Mouse (Mus musculus): ENCODE measurements around the gene Sh3bp5.

- TF ChIP-seq CTCF (IDR thresholded peaks at IDR 0.05): no peak
- TF ChIP-seq EP300 (IDR thresholded peaks at IDR 0.05): no peak
These were observed 116.3 kb downstream of the Sh3bp5 start for GRCm38 (mm10) chr14:31319546-31319945.
